Mouse (Mus musculus): Measurements from ENCODE around the gene Cers2.
"Not testable (repeated sequence)": the region's sequence is repeated elsewhere in the genome, so short reads cannot be mapped to it uniquely, and the experiment has no call there.

- TF ChIP-seq CTCF (IDR thresholded peaks at IDR 0.05; ENCODE audit: extremely low read depth, insufficient read depth, insufficient read length, insufficient replicate concordance); POLR2A (IDR thresholded peaks at IDR 0.05; ENCODE audit: low read depth, low read length): not testable (repeated sequence)
These were observed 41.4 kb downstream of the Cers2 start for GRCm38 (mm10) chr3:95355911-95356544.

Data from spleen, adult 2 months (tissue).